Mouse (Mus musculus): ENCODE measurements around the gene Eefsec. TPM values are rescaled to one million over a fixed set of nuclear protein-coding genes. Genes with fewer than 3 reads are reported as not detected.

Gene Eefsec
- polyA plus RNA-seq, 1 experiment from 2014 or later = 33.7 TPM

DNA sequence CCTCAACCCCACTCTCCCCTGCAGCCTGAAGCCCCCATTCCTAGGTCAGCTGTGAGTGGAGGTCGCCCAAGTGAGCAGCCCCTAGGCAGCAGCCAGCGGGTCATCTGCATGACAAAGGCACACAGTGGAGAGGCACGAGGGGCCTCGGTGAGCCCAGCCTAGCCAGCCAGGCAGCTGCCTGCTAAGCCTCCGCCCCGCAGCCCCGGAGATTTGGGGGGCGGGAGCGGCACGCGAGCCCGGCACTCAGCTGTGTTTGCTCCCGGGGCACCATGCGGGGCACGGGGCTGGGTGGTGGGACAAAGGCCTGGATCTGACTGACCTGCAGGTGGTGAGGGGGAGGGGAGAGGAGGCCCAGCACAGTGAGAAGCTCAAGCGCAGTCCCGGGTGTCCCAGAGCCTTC is 210.4 kb downstream of the Eefsec start:
- WGBS = 2% methylated on average over 17 of the region's 17 CpGs
- Histone ChIP-seq H3K4me3 (replicated peaks) (peak overlapping the region; percentile 22), H3K27ac (peak overlapping the region; percentile 13; the same call in 1 of the 2 replicates), H3K9me3 (no peaks in the 10 kb centered on the region), H3K27me3 (peaks cover 92% of the 10 kb centered on the region), H3K9ac (0 out of 2 replicates have a peak overlapping the region, but pooled peaks have one; percentile 18), H3K4me1 (peaks cover 24% of the 10 kb centered on the region), H3K4me2 (peak overlapping the region; percentile 55), H3K36me3 (replicated peaks) (no peaks in the 10 kb centered on the region)
- ATAC-seq (ENCODE audit: low FRiP score) = peak; percentile 87

DNA sequence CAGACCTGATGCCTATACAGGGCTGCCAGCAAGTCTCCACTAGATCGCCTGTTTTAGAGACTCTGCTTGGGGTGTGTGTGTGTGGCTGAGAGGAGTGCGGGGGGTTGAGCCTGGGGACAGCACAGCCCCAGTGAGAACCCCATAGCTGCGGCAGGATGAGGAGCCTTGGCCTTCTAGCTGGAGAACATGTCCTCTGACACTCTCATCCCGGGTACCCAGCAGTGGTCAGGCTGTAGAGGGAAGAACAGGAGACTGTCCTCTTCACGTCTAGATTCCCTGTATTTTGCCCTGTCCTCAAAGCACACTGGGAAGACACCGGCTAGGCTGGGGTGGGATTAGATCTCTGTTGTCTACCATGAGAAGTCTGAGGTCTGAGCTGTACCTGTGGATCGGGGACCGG is 210.9 kb downstream of the Eefsec start:
- 0 out of 2 replicates have a peak overlapping the region, but pooled peaks have one; percentile 18 for H3K9ac ChIP-seq
- peak; percentile 18; the same call in 1 of the 2 replicates for ATAC-seq (ENCODE audit: low FRiP score)
- peak overlapping the region; percentile 55 for H3K4me2 ChIP-seq
- 0 out of 2 replicates have a peak overlapping the region, but pooled peaks have one; percentile 13 for H3K27ac ChIP-seq
- peaks cover 23% of the 10 kb centered on the region for H3K4me1 ChIP-seq
- H3K9me3 ChIP-seq = no peaks in the 10 kb centered on the region
- H3K36me3 ChIP-seq (replicated peaks) = no peaks in the 10 kb centered on the region
- H3K4me3 ChIP-seq (replicated peaks) = no peak overlapping the region; the same call in 1 of the 2 replicates
- H3K27me3 ChIP-seq = peaks cover 88% of the 10 kb centered on the region
- 18% methylated on average over 8 of the region's 8 CpGs for WGBS

- H3K27me3 ChIP-seq = peaks cover 79% of the 10 kb centered on the region
- WGBS = 78% methylated on average over 8 of the region's 8 CpGs
- no peak for ATAC-seq (ENCODE audit: low FRiP score)
These were observed 212.3 kb downstream of the Eefsec start for GRCm38 (mm10) chr6:88233996-88234395.

DNA sequence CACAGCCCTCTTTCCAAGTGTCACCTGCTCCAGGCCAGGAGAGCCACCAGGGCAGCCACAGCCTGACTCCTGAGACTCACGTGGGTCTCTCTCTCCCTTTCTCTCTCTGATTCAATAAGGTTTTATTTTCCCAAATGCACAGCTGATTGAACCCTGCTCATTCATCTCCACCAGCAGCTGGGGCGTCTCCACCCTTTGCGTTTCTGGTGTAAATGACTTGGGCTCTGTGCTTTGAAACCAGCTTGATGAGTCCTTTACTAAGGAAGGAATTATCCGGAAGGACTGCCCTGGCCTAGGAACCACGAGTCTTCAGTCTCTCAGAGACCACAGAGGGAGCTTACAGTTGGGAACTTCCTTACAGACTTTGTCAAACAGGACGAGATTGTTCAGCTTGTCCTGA is 214.1 kb downstream of the Eefsec start:
- WGBS = 57% methylated on average over 6 of the region's 6 CpGs
- no peak overlapping the region for H3K27ac ChIP-seq
- H3K9me3 ChIP-seq = no peaks in the 10 kb centered on the region
- no peak overlapping the region for H3K9ac ChIP-seq
- ATAC-seq (ENCODE audit: low FRiP score) = no peak
- H3K36me3 ChIP-seq (replicated peaks) = no peaks in the 10 kb centered on the region
- H3K4me1 ChIP-seq = peaks cover 29% of the 10 kb centered on the region
- peaks cover 73% of the 10 kb centered on the region for H3K27me3 ChIP-seq
- H3K4me3 ChIP-seq (replicated peaks) = no peak overlapping the region
- H3K4me2 ChIP-seq = no peak overlapping the region

More at GRCm38 (mm10) chr6:88233996-88234395, 212.3 kb downstream of the Eefsec start:
- Histone ChIP-seq H3K9me3 (no peaks in the 10 kb centered on the region), H3K9ac (no peak overlapping the region), H3K27ac (no peak overlapping the region), H3K4me3 (replicated peaks) (no peak overlapping the region), H3K36me3 (replicated peaks) (no peaks in the 10 kb centered on the region), H3K4me2 (no peak overlapping the region), H3K4me1 (peaks cover 23% of the 10 kb centered on the region)

DNA sequence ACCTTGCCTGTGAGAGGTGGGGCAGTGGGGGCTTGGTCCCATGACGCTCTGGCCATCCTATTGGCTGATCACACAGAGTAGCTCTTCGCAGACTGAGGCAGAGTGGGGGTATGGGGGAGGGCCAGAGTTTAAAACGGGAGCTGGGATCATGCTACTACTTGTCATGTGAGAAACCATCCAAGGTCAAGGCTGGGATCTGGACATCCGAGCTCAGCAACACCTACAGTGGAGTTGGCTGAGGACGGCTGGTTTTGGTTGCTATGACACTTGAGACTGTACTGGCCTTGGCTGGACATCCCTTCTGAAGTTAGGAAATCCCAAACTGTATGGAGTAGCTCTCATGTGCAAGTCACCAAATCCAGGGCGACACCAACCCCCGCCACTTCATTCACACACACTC is 214.5 kb downstream of the Eefsec start:
- WGBS = 80% methylated on average over 7 of the region's 7 CpGs
- no peak overlapping the region for H3K27ac ChIP-seq
- peaks cover 28% of the 10 kb centered on the region for H3K4me1 ChIP-seq
- H3K4me2 ChIP-seq = no peak overlapping the region
- H3K4me3 ChIP-seq (replicated peaks) = no peak overlapping the region
- H3K9ac ChIP-seq = no peak overlapping the region
- ATAC-seq (ENCODE audit: low FRiP score) = no peak
- H3K9me3 ChIP-seq = no peaks in the 10 kb centered on the region
- no peaks in the 10 kb centered on the region for H3K36me3 ChIP-seq (replicated peaks)
- peaks cover 69% of the 10 kb centered on the region for H3K27me3 ChIP-seq

GRCm38 (mm10) chr6:88229221-88229620 is 217.1 kb downstream of the Eefsec start:
- WGBS = 86% methylated on average over 12 of the region's 12 CpGs
- Histone ChIP-seq H3K27me3 (peaks cover 54% of the 10 kb centered on the region), H3K9me3 (no peaks in the 10 kb centered on the region), H3K9ac (no peak overlapping the region), H3K4me3 (replicated peaks) (no peak overlapping the region), H3K27ac (no peak overlapping the region), H3K36me3 (replicated peaks) (no peaks in the 10 kb centered on the region), H3K4me1 (peaks cover 18% of the 10 kb centered on the region; the same call in 1 of the 2 replicates), H3K4me2 (no peak overlapping the region)
- no peak for ATAC-seq (ENCODE audit: low FRiP score)

DNA sequence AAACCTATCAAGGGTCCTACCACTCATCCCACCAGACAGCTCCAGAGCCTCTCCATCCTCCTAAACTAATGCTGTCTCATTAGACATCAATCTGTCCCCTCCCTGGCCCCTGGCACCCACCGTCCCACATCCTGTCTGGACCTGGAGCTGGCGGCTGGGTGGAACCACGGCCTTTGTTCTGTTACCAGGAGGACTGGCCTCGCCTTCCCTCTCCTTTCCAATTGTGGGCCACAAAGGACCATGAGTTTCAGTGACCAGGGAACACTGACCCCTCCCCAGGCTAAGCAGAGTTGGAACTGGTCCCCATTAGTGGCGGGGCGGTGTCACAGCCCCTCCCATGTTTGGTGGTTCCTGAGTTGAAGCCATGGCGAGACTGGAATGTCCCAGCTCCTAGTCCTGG is 218.8 kb downstream of the Eefsec start:
- Histone ChIP-seq H3K4me1 (peaks cover 18% of the 10 kb centered on the region; the same call in 1 of the 2 replicates), H3K9me3 (no peaks in the 10 kb centered on the region), H3K4me3 (replicated peaks) (no peak overlapping the region), H3K4me2 (no peak overlapping the region), H3K9ac (no peak overlapping the region), H3K36me3 (replicated peaks) (no peaks in the 10 kb centered on the region), H3K27ac (no peak overlapping the region), H3K27me3 (peaks cover 39% of the 10 kb centered on the region)
- ATAC-seq (ENCODE audit: low FRiP score) = no peak
- WGBS = 65% methylated on average over 7 of the region's 7 CpGs

DNA sequence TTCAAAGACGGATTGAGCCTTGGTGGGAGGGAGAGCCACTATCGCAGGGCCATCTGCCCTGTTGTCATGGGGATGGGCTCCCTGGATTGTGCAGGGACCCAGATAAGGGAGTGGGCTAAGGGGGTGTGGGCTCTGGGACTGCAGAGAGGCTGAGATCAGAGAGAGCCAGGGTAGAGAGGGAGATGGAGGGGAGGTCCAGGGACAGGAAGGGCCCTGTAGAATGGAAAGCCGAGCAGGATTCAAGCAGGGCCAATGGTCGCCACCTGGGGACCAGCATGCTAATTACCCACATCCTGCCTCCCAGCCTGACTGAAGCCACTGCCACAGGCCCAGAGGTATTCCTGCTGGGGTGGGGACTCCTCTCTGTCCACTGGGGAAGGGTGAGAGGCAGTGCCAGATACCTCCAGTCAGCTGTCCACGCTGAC is 219.8 kb downstream of the Eefsec start:
- no peak overlapping the region for H3K4me2 ChIP-seq

GRCm38 (mm10) chr6:88221968-88222367 is 224.4 kb downstream of the Eefsec start, which contains the start of gene Dnajb8:
Gene Dnajb8 (plus strand): TSS chr6:88222268.
- H3K27me3 ChIP-seq = peaks cover 21% of the 10 kb centered on the region
- no peak within 1 kb of the TSS for H3K27ac ChIP-seq
- no peak for ATAC-seq (ENCODE audit: low FRiP score)
- H3K36me3 ChIP-seq (replicated peaks) = no peaks in the 10 kb centered on the region
- no peaks in the 10 kb centered on the region for H3K9me3 ChIP-seq
- H3K4me1 ChIP-seq = peaks cover 8% of the 10 kb centered on the region; the same call in 1 of the 2 replicates
- H3K4me2 ChIP-seq = no peak within 1 kb of the TSS
- no peak within 1 kb of the TSS for H3K4me3 ChIP-seq (replicated peaks)
- WGBS = 58% methylated on average over 10 of the region's 10 CpGs
- no peak within 1 kb of the TSS for H3K9ac ChIP-seq

More for the DNA sequence above, 219.8 kb downstream of the Eefsec start:
- H3K4me3 ChIP-seq (replicated peaks) = no peak overlapping the region
- H3K36me3 ChIP-seq (replicated peaks) = no peaks in the 10 kb centered on the region
- H3K27ac ChIP-seq = no peak overlapping the region
- H3K9me3 ChIP-seq = no peaks in the 10 kb centered on the region
- H3K9ac ChIP-seq = no peak overlapping the region
- H3K4me1 ChIP-seq = peaks cover 16% of the 10 kb centered on the region; the same call in 1 of the 2 replicates
- WGBS = 11% methylated on average over 5 of the region's 5 CpGs
- H3K27me3 ChIP-seq = peaks cover 30% of the 10 kb centered on the region
- peak; percentile 59; the same call in 1 of the 2 replicates for ATAC-seq (ENCODE audit: low FRiP score)

DNA sequence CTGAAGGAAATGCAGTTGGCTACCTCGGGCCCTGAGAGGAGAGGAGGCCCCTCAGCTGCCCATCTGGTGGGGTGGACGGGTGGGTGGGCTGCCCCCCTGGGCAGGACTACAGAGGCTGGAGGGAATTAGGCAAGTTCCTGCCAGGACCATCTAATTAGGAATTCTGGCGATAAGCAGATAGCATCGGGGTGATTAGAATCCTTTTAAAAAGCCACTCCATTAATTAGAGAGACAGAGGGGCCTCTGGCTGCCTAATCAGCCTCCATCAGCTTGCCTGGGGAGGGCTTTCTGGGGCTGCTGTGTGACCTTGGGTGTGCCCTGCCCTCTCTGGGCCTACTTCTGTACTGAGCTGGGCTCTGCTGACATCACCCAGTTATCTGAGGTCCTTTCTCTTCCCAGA is 227.2 kb downstream of the Eefsec start:
- WGBS = 5% methylated on average over 4 of the region's 4 CpGs
- H3K27ac ChIP-seq = no peak overlapping the region
- no peaks in the 10 kb centered on the region for H3K9me3 ChIP-seq
- no peak overlapping the region for H3K4me2 ChIP-seq
- peaks cover 2% of the 10 kb centered on the region; the same call in 1 of the 2 replicates for H3K4me1 ChIP-seq
- no peak overlapping the region for H3K9ac ChIP-seq
- peaks cover 27% of the 10 kb centered on the region for H3K27me3 ChIP-seq
- no peak for ATAC-seq (ENCODE audit: low FRiP score)
- no peaks in the 10 kb centered on the region for H3K36me3 ChIP-seq (replicated peaks)
- no peak overlapping the region for H3K4me3 ChIP-seq (replicated peaks)

- 85% methylated on average over 4 of the region's 4 CpGs for WGBS
- Histone ChIP-seq H3K4me1 (peaks cover 2% of the 10 kb centered on the region; the same call in 1 of the 2 replicates), H3K9me3 (no peaks in the 10 kb centered on the region), H3K9ac (no peak overlapping the region), H3K4me2 (no peak overlapping the region), H3K36me3 (replicated peaks) (no peaks in the 10 kb centered on the region), H3K27me3 (peaks cover 25% of the 10 kb centered on the region), H3K27ac (no peak overlapping the region), H3K4me3 (replicated peaks) (no peak overlapping the region)
- no peak for ATAC-seq (ENCODE audit: low FRiP score)
These were observed 230.1 kb downstream of the Eefsec start for GRCm38 (mm10) chr6:88216199-88216598.

DNA sequence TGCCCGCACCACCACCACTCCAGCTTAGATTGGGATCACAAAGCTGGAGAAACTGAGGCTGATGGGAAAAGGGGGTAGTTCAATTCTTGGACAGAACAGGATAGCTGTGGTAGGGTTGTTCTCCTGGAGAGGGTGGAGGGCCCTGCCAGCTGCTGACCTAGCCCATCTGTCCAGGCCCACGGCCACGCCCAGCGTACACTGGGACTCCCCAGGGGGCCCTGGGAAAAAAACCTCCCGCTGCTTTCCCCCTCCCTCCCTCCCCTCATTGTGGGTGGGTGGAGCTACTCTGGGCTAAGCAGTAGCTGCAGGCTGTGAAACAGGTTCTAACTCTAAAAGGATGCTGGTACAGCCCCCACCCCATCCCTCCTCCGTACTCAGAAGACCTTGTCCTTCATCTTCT is 230.5 kb downstream of the Eefsec start:
- H3K4me3 ChIP-seq (replicated peaks) = no peak overlapping the region
- WGBS = 40% methylated on average over 6 of the region's 6 CpGs
- ATAC-seq (ENCODE audit: low FRiP score) = no peak
- no peaks in the 10 kb centered on the region for H3K9me3 ChIP-seq
- H3K27me3 ChIP-seq = peaks cover 21% of the 10 kb centered on the region
- H3K4me1 ChIP-seq = peaks cover 2% of the 10 kb centered on the region; the same call in 1 of the 2 replicates
- no peak overlapping the region for H3K9ac ChIP-seq
- no peaks in the 10 kb centered on the region for H3K36me3 ChIP-seq (replicated peaks)
- no peak overlapping the region for H3K4me2 ChIP-seq
- no peak overlapping the region for H3K27ac ChIP-seq

DNA sequence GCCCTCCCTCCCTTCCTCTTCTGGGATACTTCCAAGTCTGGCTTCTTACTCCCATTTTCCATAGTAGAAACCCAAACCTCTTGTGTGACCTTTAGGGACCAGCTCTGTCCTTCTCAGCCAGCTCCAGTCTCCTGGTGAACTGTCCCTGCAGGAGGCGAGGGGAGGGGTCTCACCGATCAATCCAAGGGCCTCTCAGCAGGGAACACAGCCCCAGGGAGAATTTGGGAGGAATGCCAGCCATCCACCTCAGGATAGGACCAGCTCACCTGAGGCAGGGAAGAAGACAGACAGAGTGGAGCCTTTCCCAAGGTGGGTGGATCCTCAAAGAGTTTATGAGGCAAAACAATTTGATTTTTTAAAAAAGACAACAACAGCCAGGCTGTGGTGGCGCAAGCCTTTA is 236.2 kb downstream of the Eefsec start:
- Histone ChIP-seq H3K4me3 (replicated peaks) (no peak overlapping the region), H3K27ac (no peak overlapping the region), H3K36me3 (replicated peaks) (no peaks in the 10 kb centered on the region), H3K27me3 (peaks cover 53% of the 10 kb centered on the region), H3K9me3 (no peaks in the 10 kb centered on the region), H3K4me2 (no peak overlapping the region), H3K9ac (no peak overlapping the region), H3K4me1 (0 out of 2 replicates have a peak, but pooled peaks cover 3% of the 10 kb centered on the region)
- no peak for ATAC-seq (ENCODE audit: low FRiP score)
- WGBS = 52% methylated on average over 3 of the region's 3 CpGs

Measured in forebrain, embryonic 12.5 days (tissue).